Mouse (Mus musculus) gastrocnemius, postnatal 4 days (tissue): ENCODE results near the gene Rbck1. TPM values are rescaled to one million over a fixed set of nuclear protein-coding genes. Genes with fewer than 3 reads are reported as not detected.
"Not testable (repeated sequence)": the region's sequence is repeated elsewhere in the genome, so short reads cannot be mapped to it uniquely, and the experiment has no call there.

Experiments
- DNase-seq, 2 experiments: peaks; one replicate each; pipeline ENCODE4 v3.0.0; 2021 to 2022; ENCODE audit warnings: low spot score in 2 of 2, mixed read lengths in 2 of 2
- total RNA-seq, 2 experiments: library from RNA; stranded (reverse); gene quantifications; 2 replicates each; pipeline ENCODE4 v1.2.3; 2021

Rbck1 gene
- total RNA-seq, 2 experiments from 2014 or later, result 60.1 to 67.8 TPM

DNA sequence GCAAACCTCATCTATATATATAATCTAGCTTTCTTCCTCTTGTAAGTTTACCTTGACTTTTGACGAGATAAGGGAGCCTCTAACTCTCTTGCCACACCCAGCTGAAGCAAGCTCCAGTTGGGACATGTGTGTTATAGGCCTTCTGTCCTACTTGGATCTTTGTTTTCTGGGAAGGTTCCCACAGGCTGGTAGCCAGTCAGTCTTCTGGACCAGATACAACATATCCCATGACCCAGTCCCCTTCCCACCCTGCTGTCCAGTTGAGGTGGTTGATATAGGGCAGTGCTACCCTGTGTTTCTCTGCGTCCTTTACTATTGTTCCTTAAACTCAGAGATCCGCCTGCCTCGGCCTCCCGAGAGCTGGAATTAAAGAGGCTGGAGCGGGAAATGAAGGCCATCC, 27.0 kb downstream of the Rbck1 start:
- DNase-seq, result no peak

DNA sequence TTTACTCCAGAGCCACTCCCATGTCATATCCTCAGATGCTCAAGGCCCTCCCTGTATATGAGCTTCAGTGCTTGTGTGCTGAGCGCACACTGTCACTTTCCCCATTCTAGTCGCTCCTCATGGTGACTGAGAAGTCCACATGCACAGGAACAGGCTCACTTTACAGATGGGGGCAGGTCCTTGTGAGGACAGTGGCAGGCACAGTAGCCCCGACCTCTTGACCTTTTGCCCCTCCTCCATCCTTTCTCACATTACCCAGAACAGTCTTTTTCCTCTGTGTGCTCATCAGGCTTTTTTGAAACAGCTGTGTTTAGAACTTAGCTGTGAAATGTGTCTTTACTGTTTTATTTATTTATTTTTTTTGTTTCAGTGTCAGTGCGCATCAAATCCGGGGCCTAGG, 28.7 kb downstream of the Rbck1 start:
- no peak for DNase-seq

DNA sequence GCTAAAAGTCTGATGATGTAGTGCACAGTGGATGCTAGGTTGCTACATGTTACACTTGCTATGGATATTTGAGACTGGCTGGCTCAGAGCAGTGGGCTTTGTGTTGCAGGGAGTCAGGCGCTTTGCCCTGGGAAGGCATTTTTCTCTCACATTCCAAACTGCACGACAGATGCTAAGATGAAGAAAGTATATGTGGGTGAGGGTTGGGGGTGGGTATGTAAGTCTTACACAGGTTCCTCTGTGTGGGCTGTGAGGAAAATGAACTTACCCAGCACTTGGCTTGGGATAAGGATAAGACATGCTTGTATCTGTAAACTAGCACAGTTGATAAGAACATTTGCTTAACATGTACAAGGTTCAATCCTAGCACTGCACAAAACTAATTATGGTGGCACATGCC, 29.6 kb downstream of the Rbck1 start:
- no peak for DNase-seq

DNA sequence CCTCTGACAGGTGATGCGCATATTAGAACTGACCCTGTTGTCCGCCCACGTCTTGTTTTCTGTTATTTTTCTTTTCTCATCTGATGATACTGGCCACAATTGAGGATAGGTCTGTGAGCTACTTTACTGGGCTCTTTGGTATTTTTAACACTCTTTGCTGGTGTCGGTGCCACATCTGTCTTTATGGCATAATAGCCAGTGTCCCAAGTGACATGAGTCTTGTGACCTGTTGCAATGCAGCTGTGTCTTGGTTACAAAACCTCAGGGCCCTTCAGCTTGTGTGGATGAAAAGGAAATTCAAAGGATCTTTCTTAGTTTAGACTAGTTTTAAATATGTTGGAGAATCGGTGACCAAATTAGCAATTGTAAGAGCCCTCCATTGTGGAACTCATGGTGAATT, 37.9 kb downstream of the Rbck1 start:
- DNase-seq, result no peak

DNA sequence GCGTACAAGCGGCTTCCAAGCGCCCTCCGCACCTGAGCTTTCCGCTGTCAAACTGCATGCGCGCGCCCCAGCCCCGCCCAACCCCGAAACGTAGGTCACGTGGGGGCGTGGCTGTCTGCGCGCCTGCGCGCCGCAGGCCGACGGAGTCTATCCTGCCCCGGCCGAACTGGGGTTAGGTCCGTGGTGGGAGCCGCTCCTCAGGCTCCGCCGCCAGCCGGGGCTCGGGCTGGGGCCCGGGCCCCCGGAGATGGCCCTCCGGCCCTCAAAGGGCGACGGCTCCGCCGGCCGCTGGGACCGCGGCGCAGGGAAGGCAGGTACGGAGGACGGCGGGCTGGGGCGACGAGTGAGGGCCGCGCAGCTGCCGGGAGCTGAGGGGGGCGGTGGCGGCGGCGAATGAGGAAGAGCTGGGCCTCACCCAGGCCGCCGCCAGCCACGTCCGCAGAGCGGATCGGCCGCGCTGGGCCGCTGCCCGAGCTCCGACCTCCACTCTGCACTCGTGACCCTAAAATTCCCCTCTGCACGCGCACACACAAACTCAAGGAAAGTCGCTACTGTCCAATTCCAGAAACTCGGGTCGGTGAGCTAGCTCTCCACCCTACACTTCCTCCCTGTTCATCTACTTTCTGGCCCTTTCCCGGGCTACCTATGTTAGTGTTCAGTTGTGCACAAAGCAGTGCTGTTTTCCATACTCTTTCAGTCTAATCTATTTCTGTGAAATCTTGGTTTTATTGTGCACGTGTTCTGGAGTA, 38.6 kb downstream of the Rbck1 start, which contains the start of gene Tbc1d20:
Gene Tbc1d20, plus strand, starts transcription at position 102 of the 749 bp plus-strand sequence.
- peak; percentile 66 to 91 for DNase-seq

DNA sequence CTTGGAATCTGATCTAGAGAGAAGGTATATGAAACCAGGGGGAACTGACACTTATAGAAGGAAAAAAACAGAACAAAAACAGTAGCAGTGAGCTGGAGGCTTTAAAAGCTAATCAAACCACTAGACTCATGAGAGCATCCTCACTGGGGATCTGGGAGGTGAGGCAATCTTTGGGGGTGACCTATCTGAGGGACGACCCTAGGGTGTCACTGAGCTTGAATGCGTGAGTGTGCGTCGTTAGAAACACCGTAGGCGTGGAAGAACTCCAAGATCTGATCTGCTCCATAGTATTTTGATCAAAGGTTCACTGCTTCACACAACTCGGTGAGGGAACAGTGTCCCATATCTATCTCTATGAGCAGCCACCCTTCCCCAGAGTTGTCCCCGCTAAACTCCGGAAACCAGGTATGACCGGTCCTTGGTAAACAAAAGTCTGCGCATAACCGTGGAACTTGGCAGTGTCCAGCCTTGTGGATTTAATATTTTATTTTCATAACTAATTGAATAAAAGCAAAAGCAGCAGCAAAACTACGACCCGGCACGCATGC, 39.2 kb downstream of the Rbck1 start:
- no peak for DNase-seq

DNA sequence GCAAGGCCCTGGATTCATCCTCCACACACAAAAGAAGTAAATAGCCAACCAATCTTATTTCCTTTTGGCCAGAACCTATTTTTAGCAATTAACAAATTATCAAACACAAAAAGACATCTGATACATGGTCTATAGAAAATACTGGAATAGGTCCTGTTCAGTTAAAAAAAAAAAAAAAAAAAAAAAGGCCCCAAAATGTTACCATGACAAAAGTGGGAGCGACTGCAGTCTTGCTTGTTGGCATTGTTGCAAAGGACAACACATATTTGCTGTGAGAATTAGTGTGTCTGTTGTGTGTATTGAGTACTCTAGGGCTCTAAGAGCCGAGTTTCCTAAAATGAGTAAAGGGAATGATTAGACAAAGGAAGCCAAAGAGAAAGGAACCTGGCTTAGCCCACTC, 40.0 kb downstream of the Rbck1 start:
- no peak for DNase-seq

DNA sequence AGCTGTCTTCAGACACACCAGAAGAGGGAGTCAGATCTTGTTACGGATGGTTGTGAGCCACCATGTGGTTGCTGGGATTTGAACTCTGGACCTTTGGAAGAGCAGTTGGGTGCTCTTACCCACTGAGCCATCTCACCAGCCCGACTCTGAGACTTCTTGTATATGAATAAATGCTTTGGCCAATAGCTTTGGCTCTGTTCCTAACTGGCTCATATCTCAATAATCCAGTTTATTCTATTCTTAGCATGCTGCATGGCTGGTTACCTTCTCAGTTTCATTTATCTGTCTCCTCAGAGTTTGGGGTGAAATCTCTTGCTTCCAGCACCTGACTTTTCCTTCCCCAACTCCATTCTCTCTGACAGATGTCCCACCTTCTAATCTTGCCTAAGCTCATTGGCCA, 42.8 kb downstream of the Rbck1 start:
- DNase-seq, result not testable (repeated sequence)

DNA sequence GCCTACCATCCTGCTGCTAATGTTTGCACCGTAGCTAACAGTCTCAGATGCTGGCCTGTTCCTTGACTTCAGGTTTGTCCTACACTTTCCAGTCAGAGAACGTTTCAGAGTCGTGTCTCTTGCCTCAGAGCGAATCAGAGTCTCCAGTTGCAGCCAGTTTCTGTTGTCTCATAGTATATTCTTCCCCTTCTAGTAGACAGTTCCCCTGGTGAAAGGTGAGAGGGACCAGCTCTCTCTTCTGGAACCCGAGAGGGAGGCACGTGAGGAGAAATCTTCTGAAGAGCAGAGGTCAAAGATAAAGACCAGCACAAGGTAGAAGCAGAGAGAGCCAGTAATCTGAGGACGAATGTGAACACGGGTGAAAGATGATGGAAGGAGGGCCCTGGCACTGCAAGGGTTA, 44.4 kb downstream of the Rbck1 start:
- no peak for DNase-seq

DNA sequence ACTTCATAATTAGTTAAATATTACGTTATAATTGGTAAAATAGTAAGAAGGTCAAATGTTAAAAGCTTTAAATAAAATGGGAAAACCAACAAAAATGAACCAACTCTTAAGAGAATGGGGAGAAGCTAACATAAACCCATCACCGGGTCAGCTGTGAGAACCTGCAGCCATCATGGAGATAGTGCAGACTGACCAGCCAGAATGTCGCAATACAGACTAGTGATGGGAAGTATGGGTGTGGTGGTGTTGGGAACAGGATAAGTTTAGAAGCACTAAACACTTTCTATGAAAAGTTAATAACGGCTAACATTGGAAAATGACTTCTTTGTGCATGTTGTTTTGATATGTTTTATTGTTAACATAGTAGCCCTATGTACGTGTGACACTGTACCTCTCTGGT, 44.9 kb downstream of the Rbck1 start:
- no peak for DNase-seq

DNA sequence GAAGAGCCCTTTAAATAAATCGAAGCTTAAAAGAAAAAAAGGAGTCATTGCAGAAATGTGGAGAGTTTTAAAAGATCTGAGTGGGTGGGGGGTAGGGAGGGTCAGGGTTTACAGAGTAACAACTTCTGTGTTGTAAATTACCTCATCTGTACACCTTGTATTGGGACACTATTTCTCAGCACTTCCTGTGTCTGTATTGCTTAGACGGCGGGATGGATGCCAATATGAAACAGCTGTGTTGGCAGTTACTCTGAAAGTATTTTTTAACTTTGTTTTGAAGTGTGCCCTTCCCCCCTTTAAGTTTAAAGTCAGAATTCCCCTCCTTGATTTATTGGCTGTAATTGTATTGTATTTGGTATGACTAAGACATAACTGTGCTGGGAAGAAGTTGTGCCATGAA, 51.0 kb downstream of the Rbck1 start:
- peak in 1 of 2 experiments; percentile 20 for DNase-seq

DNA sequence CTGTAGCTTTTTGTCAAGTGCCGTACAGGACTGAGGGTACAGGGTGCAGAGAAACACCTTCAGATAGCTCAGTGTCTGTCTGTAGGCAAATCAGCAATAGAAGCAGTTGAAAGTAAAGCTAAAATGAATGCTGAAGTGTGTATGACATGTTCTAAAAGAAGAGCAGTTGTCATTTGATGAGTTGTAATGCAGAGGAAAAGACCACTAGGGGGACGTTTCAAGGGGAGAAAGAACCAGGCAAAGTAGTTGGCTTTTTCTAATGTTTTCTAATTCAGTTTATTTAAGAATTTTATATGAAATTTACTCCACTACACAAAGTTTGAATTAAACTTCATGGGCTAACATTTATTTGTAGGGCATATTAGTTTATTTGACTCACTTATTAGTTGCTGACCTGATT, 58.8 kb downstream of the Rbck1 start:
- no peak for DNase-seq

Other genes starting within 250 kb of the Rbck1 start
- gene Srxn1, start 227.1 kb downstream of the Rbck1 start, total RNA-seq, result 10 to 100 TPM; 13.4 to 14.8 TPM
- gene Tcf15, start 189.1 kb downstream of the Rbck1 start, total RNA-seq, result 10 to 100 TPM; 18.4 to 21.9 TPM
- 10 to 100 TPM; 77.4 to 89.6 TPM for gene Csnk2a1, start 105.8 kb downstream of the Rbck1 start, total RNA-seq
- gene Tbc1d20, start 38.8 kb downstream of the Rbck1 start, total RNA-seq, result 10 to 100 TPM; 50.3 to 50.5 TPM
- gene Trib3, start 11.4 kb upstream of the Rbck1 start, total RNA-seq, result 1 to 10 TPM; 1.4 to 1.7 TPM
- under 1 TPM in 1 of 2 experiments, not detected in 1; 0.23 TPM for gene Nrsn2, start 44.0 kb upstream of the Rbck1 start, total RNA-seq
- 10 to 100 TPM; 17.6 TPM for gene Sox12, start 65.4 kb upstream of the Rbck1 start, total RNA-seq
- 10 to 100 TPM; 12.3 to 13.6 TPM for gene Zcchc3, start 82.4 kb upstream of the Rbck1 start, total RNA-seq
- gene 6820408C15Rik, start 82.9 kb upstream of the Rbck1 start, total RNA-seq, result under 1 TPM; 0.15 to 0.18 TPM
- not detected for gene Defb23, start 132.0 kb upstream of the Rbck1 start, total RNA-seq
- not detected for gene Defb20, start 144.4 kb upstream of the Rbck1 start, total RNA-seq
- gene Defb22, start 157.5 kb upstream of the Rbck1 start, total RNA-seq, result not detected
- gene Defb26, start 179.0 kb upstream of the Rbck1 start, total RNA-seq, result not detected
- gene Defb28, start 185.6 kb upstream of the Rbck1 start, total RNA-seq, result not detected
- gene Defb29, start 207.4 kb upstream of the Rbck1 start, total RNA-seq, result not detected
- not detected for gene Gm17416, start 236.7 kb upstream of the Rbck1 start, total RNA-seq
- not detected for gene Defb21, start 240.1 kb upstream of the Rbck1 start, total RNA-seq
- gene Defb19, start 247.7 kb upstream of the Rbck1 start, total RNA-seq, result not detected